Mouse (Mus musculus) kidney, adult 2 months (tissue): ENCODE results near the gene Stat5a.

Experiments
- CTCF ChIP-seq: fragments of 200-500 bp; conservative IDR thresholded peaks from 2 replicates; pipeline ENCODE4 v1.5.1; 2011; ENCODE audit warnings: low read depth, mild to moderate bottlenecking, control low read depth, low read length, moderate library complexity, mixed read lengths; ENCODE audit not compliant: insufficient read depth, insufficient read length
- POLR2A ChIP-seq: fragments of 200-500 bp; IDR thresholded peaks from one replicate; pipeline ENCODE4 v1.6.1; 2011; ENCODE audit warnings: low read depth, low read length, control low read depth

- TF ChIP-seq CTCF: no peak
- TF ChIP-seq POLR2A: no peak
These were observed 8.9 kb upstream of the Stat5a start, which contains the start of gene Stat5b for GRCm38 (mm10) chr11:100850038-100850777.
